Mouse (Mus musculus): ENCODE data around the gene Cenph.

DNA sequence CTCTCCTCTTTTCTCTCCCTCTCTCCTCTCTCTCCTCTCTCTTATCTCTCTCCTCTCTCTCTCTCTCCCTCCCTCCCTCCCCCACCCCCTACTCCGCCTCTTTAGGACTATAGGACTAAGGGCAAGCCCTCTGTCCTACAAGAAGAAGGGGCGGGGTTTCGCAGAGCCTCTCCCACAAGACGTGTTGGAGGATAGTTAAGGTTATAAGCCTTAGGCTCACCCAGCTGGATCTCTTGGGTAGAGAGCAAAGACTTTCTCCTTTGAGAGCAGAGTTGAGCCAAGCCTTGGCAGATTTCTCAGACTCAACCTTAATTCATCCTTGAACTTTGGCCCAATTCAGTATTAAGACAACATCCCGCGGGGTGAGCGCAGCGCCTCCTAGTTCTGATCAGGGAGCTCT is 27.1 kb downstream of the Cenph start:
- TF ChIP-seq CTCF (IDR thresholded peaks at IDR 0.05; ENCODE audit: low read depth) (no peak), EP300 (IDR thresholded peaks at IDR 0.05; ENCODE audit: low read depth) (no peak)
